Mouse (Mus musculus) olfactory bulb, adult 2 months (tissue): ENCODE data around the gene Rabgap1l.

ENCODE experiments used
- CTCF ChIP-seq: fragments of 200-500 bp; IDR thresholded peaks from 2 replicates; pipeline ENCODE4 v1.5.1; 2012; ENCODE audit warnings: low read depth, mild to moderate bottlenecking, low read length, moderate library complexity; ENCODE audit not compliant: insufficient read depth
- POLR2A ChIP-seq: fragments of 200-500 bp; IDR thresholded peaks from 2 replicates; pipeline ENCODE4 v1.6.1; 2012; ENCODE audit warnings: mild to moderate bottlenecking, low read depth, low read length, moderate library complexity; ENCODE audit not compliant: insufficient read depth

GRCm38 (mm10) chr1:160729944-160730343 lies 63.1 kb downstream of the Rabgap1l start:
- no peak for TF ChIP-seq CTCF
- no peak for TF ChIP-seq POLR2A
